Mouse (Mus musculus): ENCODE data around the gene Agr2. TPM values are rescaled to one million over a fixed set of nuclear protein-coding genes. Genes with fewer than 3 reads are reported as not detected.

Gene Agr2
- total RNA-seq, 1 experiment = not detected

GRCm38 (mm10) chr12:36017791-36018190 lies 25.1 kb downstream of the Agr2 start:
- in situ Hi-C loops (cut with MboI; ENCODE audit: low sequenced_read_pairs in 2 of 2, unreplicated experiment in 2 of 2) = loop anchor here in 1 of 2 experiments (10.0 kb wide), 1 partner anchor 57 kb away; no protein-coding TSS in a partner anchor
- no peak overlapping the region for H3K4me3 ChIP-seq (ENCODE audit: insufficient read depth in 1 of 2, low read depth in 1 of 2, low read length in 2 of 2, poor library complexity in 1 of 2, severe bottlenecking in 1 of 2)
- no peak overlapping the region for H3K27ac ChIP-seq (ENCODE audit: insufficient read depth, low read depth, low read length, poor library complexity, severe bottlenecking)
- no peak for DNase-seq (ENCODE audit: low read depth, low spot score)
- peaks cover 2 to 7% of the 10 kb centered on the region in 2 experiments; a peak in 2 of 4 replicates for H3K4me1 ChIP-seq (ENCODE audit: control insufficient read depth in 2 of 2, insufficient read depth in 2 of 2, low read length in 2 of 2, poor library complexity in 1 of 2)
- H3K36me3 ChIP-seq (ENCODE audit: control insufficient read depth, insufficient read depth, low read length, poor library complexity, severe bottlenecking) = 0 out of 2 replicates have a peak, but pooled peaks cover 3% of the 10 kb centered on the region
- no peaks in the 10 kb centered on the region for H3K9me3 ChIP-seq (ENCODE audit: control insufficient read depth, insufficient read depth, low read depth, low read length)
- H3K9ac ChIP-seq (ENCODE audit: insufficient read depth, low read depth, low read length, poor library complexity, severe bottlenecking) = no peak overlapping the region
- TF ChIP-seq HCFC1 (IDR thresholded peaks at IDR 0.05; ENCODE audit: borderline replicate concordance, insufficient read depth, low read length) (no peak), MAFK (IDR thresholded peaks at IDR 0.05; ENCODE audit: insufficient read depth, low read depth, low read length) (no peak), CHD2 (IDR thresholded peaks at IDR 0.05; ENCODE audit: low read depth, low read length) (no peak), ZNF384 (IDR thresholded peaks at IDR 0.05; ENCODE audit: low read depth, low read length) (no peak), ZC3H11A (IDR thresholded peaks at IDR 0.05; ENCODE audit: borderline replicate concordance, low read depth, low read length) (no peak)

- H3K4me1 ChIP-seq (ENCODE audit: control insufficient read depth in 2 of 2, insufficient read depth in 2 of 2, low read length in 2 of 2, poor library complexity in 1 of 2) = peaks cover 5 to 9% of the 10 kb centered on the region in 2 experiments; a peak in 2 of 4 replicates
- no peak overlapping the region for H3K27ac ChIP-seq (ENCODE audit: insufficient read depth, low read depth, low read length, poor library complexity, severe bottlenecking)
- in situ Hi-C loops (cut with MboI; ENCODE audit: low sequenced_read_pairs in 2 of 2, unreplicated experiment in 2 of 2) = loop anchor here in 1 of 2 experiments (10.0 kb wide), 1 partner anchor 55 kb away; no protein-coding TSS in a partner anchor
- no peaks in the 10 kb centered on the region for H3K9me3 ChIP-seq (ENCODE audit: control insufficient read depth, insufficient read depth, low read depth, low read length)
- DNase-seq (ENCODE audit: low read depth, low spot score) = no peak
- H3K9ac ChIP-seq (ENCODE audit: insufficient read depth, low read depth, low read length, poor library complexity, severe bottlenecking) = no peak overlapping the region
- 0 out of 2 replicates have a peak, but pooled peaks cover 3% of the 10 kb centered on the region for H3K36me3 ChIP-seq (ENCODE audit: control insufficient read depth, insufficient read depth, low read length, poor library complexity, severe bottlenecking)
- no peak for TF ChIP-seq ZC3H11A (IDR thresholded peaks at IDR 0.05; ENCODE audit: borderline replicate concordance, low read depth, low read length)
- no peak for TF ChIP-seq MAFK (IDR thresholded peaks at IDR 0.05; ENCODE audit: insufficient read depth, low read depth, low read length)
- TF ChIP-seq ZNF384 (IDR thresholded peaks at IDR 0.05; ENCODE audit: low read depth, low read length) = no peak
- no peak for TF ChIP-seq CHD2 (IDR thresholded peaks at IDR 0.05; ENCODE audit: low read depth, low read length)
- no peak for TF ChIP-seq HCFC1 (IDR thresholded peaks at IDR 0.05; ENCODE audit: borderline replicate concordance, insufficient read depth, low read length)
- H3K4me3 ChIP-seq (ENCODE audit: insufficient read depth in 1 of 2, low read depth in 1 of 2, low read length in 2 of 2, poor library complexity in 1 of 2, severe bottlenecking in 1 of 2) = no peak overlapping the region
Observed at GRCm38 (mm10) chr12:36019572-36019971, 26.9 kb downstream of the Agr2 start.

- DNase-seq (ENCODE audit: low read depth, low spot score) = no peak
- Histone ChIP-seq H3K4me3 (ENCODE audit: insufficient read depth in 1 of 2, low read depth in 1 of 2, low read length in 2 of 2, poor library complexity in 1 of 2, severe bottlenecking in 1 of 2) (no peak overlapping the region), H3K9me3 (ENCODE audit: control insufficient read depth, insufficient read depth, low read depth, low read length) (no peaks in the 10 kb centered on the region), H3K27ac (ENCODE audit: insufficient read depth, low read depth, low read length, poor library complexity, severe bottlenecking) (no peak overlapping the region), H3K36me3 (ENCODE audit: control insufficient read depth, insufficient read depth, low read length, poor library complexity, severe bottlenecking) (0 out of 2 replicates have a peak, but pooled peaks cover 3% of the 10 kb centered on the region), H3K9ac (ENCODE audit: insufficient read depth, low read depth, low read length, poor library complexity, severe bottlenecking) (no peak overlapping the region), H3K4me1 (ENCODE audit: control insufficient read depth in 2 of 2, insufficient read depth in 2 of 2, low read length in 2 of 2, poor library complexity in 1 of 2) (peaks cover 5 to 9% of the 10 kb centered on the region in 2 experiments; a peak in 2 of 4 replicates)
- in situ Hi-C loops (cut with MboI; ENCODE audit: low sequenced_read_pairs in 2 of 2, unreplicated experiment in 2 of 2) = no loop called here
- no peak for TF ChIP-seq MAFK (IDR thresholded peaks at IDR 0.05; ENCODE audit: insufficient read depth, low read depth, low read length)
- TF ChIP-seq CHD2 (IDR thresholded peaks at IDR 0.05; ENCODE audit: low read depth, low read length) = no peak
- TF ChIP-seq ZNF384 (IDR thresholded peaks at IDR 0.05; ENCODE audit: low read depth, low read length) = no peak
- no peak for TF ChIP-seq HCFC1 (IDR thresholded peaks at IDR 0.05; ENCODE audit: borderline replicate concordance, insufficient read depth, low read length)
- no peak for TF ChIP-seq ZC3H11A (IDR thresholded peaks at IDR 0.05; ENCODE audit: borderline replicate concordance, low read depth, low read length)
Observed at GRCm38 (mm10) chr12:36020081-36020480, 27.4 kb downstream of the Agr2 start.

- Histone ChIP-seq H3K9me3 (ENCODE audit: control insufficient read depth, insufficient read depth, low read depth, low read length) (no peaks in the 10 kb centered on the region), H3K27ac (ENCODE audit: insufficient read depth, low read depth, low read length, poor library complexity, severe bottlenecking) (no peak overlapping the region), H3K36me3 (ENCODE audit: control insufficient read depth, insufficient read depth, low read length, poor library complexity, severe bottlenecking) (peaks cover 3% of the 10 kb centered on the region; the same call in 1 of the 2 replicates), H3K4me1 (ENCODE audit: control insufficient read depth in 2 of 2, insufficient read depth in 2 of 2, low read length in 2 of 2, poor library complexity in 1 of 2) (peaks cover 5 to 9% of the 10 kb centered on the region in 2 experiments; a peak in 2 of 4 replicates), H3K9ac (ENCODE audit: insufficient read depth, low read depth, low read length, poor library complexity, severe bottlenecking) (no peak overlapping the region), H3K4me3 (ENCODE audit: insufficient read depth in 1 of 2, low read depth in 1 of 2, low read length in 2 of 2, poor library complexity in 1 of 2, severe bottlenecking in 1 of 2) (no peak overlapping the region)
- in situ Hi-C loops (cut with MboI; ENCODE audit: low sequenced_read_pairs in 2 of 2, unreplicated experiment in 2 of 2) = no loop called here
- no peak for DNase-seq (ENCODE audit: low read depth, low spot score)
- TF ChIP-seq CHD2 (IDR thresholded peaks at IDR 0.05; ENCODE audit: low read depth, low read length) (no peak), ZNF384 (IDR thresholded peaks at IDR 0.05; ENCODE audit: low read depth, low read length) (no peak), HCFC1 (IDR thresholded peaks at IDR 0.05; ENCODE audit: borderline replicate concordance, insufficient read depth, low read length) (no peak), MAFK (IDR thresholded peaks at IDR 0.05; ENCODE audit: insufficient read depth, low read depth, low read length) (no peak), ZC3H11A (IDR thresholded peaks at IDR 0.05; ENCODE audit: borderline replicate concordance, low read depth, low read length) (no peak)
Observed at GRCm38 (mm10) chr12:36020710-36021109, 28.0 kb downstream of the Agr2 start.
